Mouse (Mus musculus): ENCODE results near the gene Lix1. TPM values are rescaled to one million over a fixed set of nuclear protein-coding genes. Genes with fewer than 3 reads are reported as not detected.

Lix1 gene
- polyA plus RNA-seq, 1 experiment, result 0.78 TPM

- no peak overlapping the region for H3K4me3 ChIP-seq (ENCODE audit: low read depth, low read length)
- H3K36me3 ChIP-seq (ENCODE audit: control insufficient read depth, insufficient read depth, low read length, poor library complexity, severe bottlenecking), result no peaks in the 10 kb centered on the region
- peaks cover 4% of the 10 kb centered on the region for H3K4me1 ChIP-seq (ENCODE audit: control insufficient read depth, insufficient read depth, low read length)
- H3K27ac ChIP-seq (ENCODE audit: insufficient read depth, low read length), result no peak overlapping the region
- no peaks in the 10 kb centered on the region for H3K9me3 ChIP-seq (replicated peaks; ENCODE audit: control insufficient read depth, insufficient read depth, low read length, poor library complexity, severe bottlenecking)
- no peaks in the 10 kb centered on the region for H3K27me3 ChIP-seq (ENCODE audit: control insufficient read depth, insufficient read depth, low read length, poor library complexity, severe bottlenecking)
- H3K9ac ChIP-seq (ENCODE audit: low read depth, poor library complexity, severe bottlenecking), result no peak overlapping the region
- TF ChIP-seq EP300 (IDR thresholded peaks at IDR 0.05; ENCODE audit: insufficient read depth, low read depth, low read length) (no peak), POLR2A (IDR thresholded peaks at IDR 0.05; ENCODE audit: insufficient read depth, low read length) (no peak), CTCF (IDR thresholded peaks at IDR 0.05; ENCODE audit: low read depth, low read length) (no peak)
Measured at GRCm38 (mm10) chr17:17441876-17442498, 39.5 kb downstream of the Lix1 start.

DNA sequence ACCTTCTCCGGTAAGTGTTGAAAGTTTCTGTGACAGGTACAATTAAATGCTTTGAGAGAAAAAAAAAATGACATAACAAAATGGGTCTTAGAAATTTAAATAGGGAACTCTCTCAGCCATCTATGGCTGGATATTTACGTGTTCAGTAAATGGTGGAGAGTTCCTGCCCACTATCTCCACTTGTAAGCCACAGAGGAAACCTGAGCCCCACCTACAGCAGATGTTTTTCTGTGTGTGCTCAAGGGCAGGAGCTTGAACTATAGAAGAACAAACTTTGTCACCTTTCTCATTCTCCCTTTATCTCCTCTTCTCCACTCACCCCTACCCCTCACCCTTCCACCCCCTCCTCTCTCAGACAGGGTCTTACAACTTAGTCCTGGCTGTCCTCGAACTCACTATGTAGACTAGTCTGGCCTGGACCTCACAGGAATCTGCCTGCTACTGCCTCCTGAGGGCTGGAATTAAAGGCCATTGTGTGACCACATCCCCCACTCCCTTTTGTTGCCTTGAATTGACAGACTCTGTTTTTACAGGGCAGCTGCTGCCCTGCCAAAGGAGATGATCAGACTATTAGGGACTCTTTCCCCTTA is 41.9 kb downstream of the Lix1 start:
- no peaks in the 10 kb centered on the region for H3K36me3 ChIP-seq (ENCODE audit: control insufficient read depth, insufficient read depth, low read length, poor library complexity, severe bottlenecking)
- no peaks in the 10 kb centered on the region for H3K27me3 ChIP-seq (ENCODE audit: control insufficient read depth, insufficient read depth, low read length, poor library complexity, severe bottlenecking)
- no peak overlapping the region for H3K4me3 ChIP-seq (ENCODE audit: low read depth, low read length)
- TF ChIP-seq CTCF (IDR thresholded peaks at IDR 0.05; ENCODE audit: low read depth, low read length), result no peak
- peak; percentile 77; the same call in 1 of the 2 replicates for TF ChIP-seq EP300 (IDR thresholded peaks at IDR 0.05; ENCODE audit: insufficient read depth, low read depth, low read length)
- H3K9ac ChIP-seq (ENCODE audit: low read depth, poor library complexity, severe bottlenecking), result no peak overlapping the region
- no peak overlapping the region for H3K27ac ChIP-seq (ENCODE audit: insufficient read depth, low read length)
- H3K4me1 ChIP-seq (ENCODE audit: control insufficient read depth, insufficient read depth, low read length), result peaks cover 4% of the 10 kb centered on the region
- no peaks in the 10 kb centered on the region for H3K9me3 ChIP-seq (replicated peaks; ENCODE audit: control insufficient read depth, insufficient read depth, low read length, poor library complexity, severe bottlenecking)

GRCm38 (mm10) chr17:17446683-17447082 is 44.2 kb downstream of the Lix1 start:
- Histone ChIP-seq H3K27ac (ENCODE audit: insufficient read depth, low read length) (no peak overlapping the region), H3K36me3 (ENCODE audit: control insufficient read depth, insufficient read depth, low read length, poor library complexity, severe bottlenecking) (no peaks in the 10 kb centered on the region)

GRCm38 (mm10) chr17:17447821-17448220 is 45.3 kb downstream of the Lix1 start:
- no peak overlapping the region for H3K27ac ChIP-seq (ENCODE audit: insufficient read depth, low read length)

More at GRCm38 (mm10) chr17:17446683-17447082, 44.2 kb downstream of the Lix1 start:
- Histone ChIP-seq H3K9ac (ENCODE audit: low read depth, poor library complexity, severe bottlenecking) (no peak overlapping the region), H3K4me1 (ENCODE audit: control insufficient read depth, insufficient read depth, low read length) (peaks cover 4% of the 10 kb centered on the region), H3K9me3 (replicated peaks; ENCODE audit: control insufficient read depth, insufficient read depth, low read length, poor library complexity, severe bottlenecking) (no peaks in the 10 kb centered on the region), H3K4me3 (ENCODE audit: low read depth, low read length) (no peak overlapping the region), H3K27me3 (ENCODE audit: control insufficient read depth, insufficient read depth, low read length, poor library complexity, severe bottlenecking) (no peaks in the 10 kb centered on the region)
- no peak for TF ChIP-seq POLR2A (IDR thresholded peaks at IDR 0.05; ENCODE audit: insufficient read depth, low read length)
- no peak for TF ChIP-seq EP300 (IDR thresholded peaks at IDR 0.05; ENCODE audit: insufficient read depth, low read depth, low read length)
- TF ChIP-seq CTCF (IDR thresholded peaks at IDR 0.05; ENCODE audit: low read depth, low read length), result no peak

GRCm38 (mm10) chr17:17448737-17449440 is 46.4 kb downstream of the Lix1 start:
- Histone ChIP-seq H3K4me3 (ENCODE audit: low read depth, low read length) (peak overlapping the region; percentile 43), H3K4me1 (ENCODE audit: control insufficient read depth, insufficient read depth, low read length) (peaks cover 4% of the 10 kb centered on the region), H3K9me3 (replicated peaks; ENCODE audit: control insufficient read depth, insufficient read depth, low read length, poor library complexity, severe bottlenecking) (no peaks in the 10 kb centered on the region), H3K27ac (ENCODE audit: insufficient read depth, low read length) (peak overlapping the region; percentile 84), H3K27me3 (ENCODE audit: control insufficient read depth, insufficient read depth, low read length, poor library complexity, severe bottlenecking) (no peaks in the 10 kb centered on the region), H3K36me3 (ENCODE audit: control insufficient read depth, insufficient read depth, low read length, poor library complexity, severe bottlenecking) (no peaks in the 10 kb centered on the region), H3K9ac (ENCODE audit: low read depth, poor library complexity, severe bottlenecking) (peak overlapping the region; percentile 3)
- peak; percentile 52; the same call in 1 of the 2 replicates for TF ChIP-seq EP300 (IDR thresholded peaks at IDR 0.05; ENCODE audit: insufficient read depth, low read depth, low read length)
- TF ChIP-seq CTCF (IDR thresholded peaks at IDR 0.05; ENCODE audit: low read depth, low read length), result no peak

More at GRCm38 (mm10) chr17:17447821-17448220, 45.3 kb downstream of the Lix1 start:
- H3K9ac ChIP-seq (ENCODE audit: low read depth, poor library complexity, severe bottlenecking), result no peak overlapping the region
- H3K36me3 ChIP-seq (ENCODE audit: control insufficient read depth, insufficient read depth, low read length, poor library complexity, severe bottlenecking), result no peaks in the 10 kb centered on the region
- H3K9me3 ChIP-seq (replicated peaks; ENCODE audit: control insufficient read depth, insufficient read depth, low read length, poor library complexity, severe bottlenecking), result no peaks in the 10 kb centered on the region
- no peak overlapping the region for H3K4me3 ChIP-seq (ENCODE audit: low read depth, low read length)
- H3K27me3 ChIP-seq (ENCODE audit: control insufficient read depth, insufficient read depth, low read length, poor library complexity, severe bottlenecking), result no peaks in the 10 kb centered on the region
- TF ChIP-seq POLR2A (IDR thresholded peaks at IDR 0.05; ENCODE audit: insufficient read depth, low read length) (no peak), EP300 (IDR thresholded peaks at IDR 0.05; ENCODE audit: insufficient read depth, low read depth, low read length) (no peak), CTCF (IDR thresholded peaks at IDR 0.05; ENCODE audit: low read depth, low read length) (no peak)
- peaks cover 4% of the 10 kb centered on the region for H3K4me1 ChIP-seq (ENCODE audit: control insufficient read depth, insufficient read depth, low read length)

- TF ChIP-seq EP300 (IDR thresholded peaks at IDR 0.05; ENCODE audit: insufficient read depth, low read depth, low read length), result no peak
- TF ChIP-seq CTCF (IDR thresholded peaks at IDR 0.05; ENCODE audit: low read depth, low read length), result no peak
- no peak for TF ChIP-seq POLR2A (IDR thresholded peaks at IDR 0.05; ENCODE audit: insufficient read depth, low read length)
Measured at GRCm38 (mm10) chr17:17449441-17449770, 46.9 kb downstream of the Lix1 start.

More at GRCm38 (mm10) chr17:17449441-17449770, 46.9 kb downstream of the Lix1 start:
- no peaks in the 10 kb centered on the region for H3K36me3 ChIP-seq (ENCODE audit: control insufficient read depth, insufficient read depth, low read length, poor library complexity, severe bottlenecking)
- peak overlapping the region; percentile 84 for H3K27ac ChIP-seq (ENCODE audit: insufficient read depth, low read length)
- no peaks in the 10 kb centered on the region for H3K9me3 ChIP-seq (replicated peaks; ENCODE audit: control insufficient read depth, insufficient read depth, low read length, poor library complexity, severe bottlenecking)
- no peaks in the 10 kb centered on the region for H3K27me3 ChIP-seq (ENCODE audit: control insufficient read depth, insufficient read depth, low read length, poor library complexity, severe bottlenecking)
- H3K4me1 ChIP-seq (ENCODE audit: control insufficient read depth, insufficient read depth, low read length), result peaks cover 3% of the 10 kb centered on the region
- 0 out of 2 replicates have a peak overlapping the region, but pooled peaks have one; percentile 23 for H3K4me3 ChIP-seq (ENCODE audit: low read depth, low read length)
- peak overlapping the region; percentile 3 for H3K9ac ChIP-seq (ENCODE audit: low read depth, poor library complexity, severe bottlenecking)
